Mouse (Mus musculus): ENCODE data around the gene Gm10300.

GRCm38 (mm10) chr4:132051321-132052275 is 22.9 kb upstream of the Gm10300 start:
- TF ChIP-seq E2F4 (IDR thresholded peaks at IDR 0.05; ENCODE audit: insufficient read depth) (no peak), POLR2AphosphoS2 (IDR thresholded peaks at IDR 0.05; ENCODE audit: insufficient read length, low read depth) (no peak), POLR2A (IDR thresholded peaks at IDR 0.05; ENCODE audit: insufficient read length, low read depth) (no peak), USF1 (IDR thresholded peaks at IDR 0.05; ENCODE audit: low read depth) (no peak), MAX (IDR thresholded peaks at IDR 0.05; ENCODE audit: low read depth) (no peak), CEBPB (IDR thresholded peaks at IDR 0.05; ENCODE audit: insufficient read depth, poor library complexity, severe bottlenecking) (no peak), TCF12 (IDR thresholded peaks at IDR 0.05; ENCODE audit: insufficient read depth, poor library complexity, severe bottlenecking) (no peak), REST (IDR thresholded peaks at IDR 0.05; ENCODE audit: insufficient read depth, insufficient read length) (no peak), TCF3 (IDR thresholded peaks at IDR 0.05; ENCODE audit: insufficient read length, low read depth) (no peak), SRF (IDR thresholded peaks at IDR 0.05; ENCODE audit: control insufficient read depth, insufficient read length, low read depth) (no peak), MYOG (IDR thresholded peaks at IDR 0.05; ENCODE audit: control insufficient read depth in 1 of 3, insufficient read depth in 1 of 3, insufficient read length in 2 of 3, low read depth in 2 of 3) (no peak), MYOD1 (IDR thresholded peaks at IDR 0.05; ENCODE audit: control insufficient read depth in 1 of 3, insufficient read length in 2 of 3, low read depth in 2 of 3) (no peak)

All from myocyte (in vitro differentiated cells).